Mouse (Mus musculus) kidney, embryonic 15.5 days (tissue): ENCODE results near the gene Deaf1. TPM values are rescaled to one million over a fixed set of nuclear protein-coding genes. Genes with fewer than 3 reads are reported as not detected.

Source experiments
- ATAC-seq: fragments of 200-750 bp; cut with Nextera tagmentation; replicated peaks from 2 replicates; pipeline ENCODE4 v1.8.0; 2017; ENCODE audit warnings: moderate TSS enrichment; ENCODE audit not compliant: low FRiP score
- H3K27ac ChIP-seq: fragments of 300-500 bp; sonication (generic); 2 replicates; pipeline ENCODE4 v1.5.1; 2015; ENCODE audit warnings: mild to moderate bottlenecking, inconsistent platforms
- H3K27me3 ChIP-seq: fragments of 300-500 bp; sonication (generic); 2 replicates; pipeline ENCODE4 v1.6.1; 2015; ENCODE audit warnings: inconsistent platforms
- H3K36me3 ChIP-seq: fragments of 300-500 bp; sonication (generic); 2 replicates; pipeline ENCODE4 v1.6.1; 2015; ENCODE audit warnings: inconsistent platforms
- H3K4me1 ChIP-seq: fragments of 300-500 bp; sonication (generic); 2 replicates; pipeline ENCODE4 v1.6.1; 2015; ENCODE audit warnings: inconsistent platforms
- H3K4me2 ChIP-seq: fragments of 300-500 bp; sonication (generic); 2 replicates; pipeline ENCODE4 v1.6.1; 2015; ENCODE audit warnings: moderate library complexity, mild to moderate bottlenecking, inconsistent platforms
- H3K4me3 ChIP-seq: fragments of 300-500 bp; sonication (generic); replicated peaks from 2 replicates; pipeline ENCODE4 v1.5.1; 2015; ENCODE audit warnings: mild to moderate bottlenecking, inconsistent platforms
- H3K9ac ChIP-seq: fragments of 300-500 bp; sonication (generic); 2 replicates; pipeline ENCODE4 v1.6.1; 2015; ENCODE audit warnings: mild to moderate bottlenecking, inconsistent platforms
- H3K9me3 ChIP-seq: fragments of 300-500 bp; sonication (generic); replicated peaks from 2 replicates; pipeline ENCODE4 v1.6.1; 2016; ENCODE audit warnings: inconsistent platforms
- WGBS: fragments of 180-500 bp; shearing (Covaris S2); methylation state at CpG from one replicate; pipeline ENCODE4 v1.1.7; 2015; ENCODE audit warnings: mixed read lengths; 5-methylcytosine and 5-hydroxymethylcytosine counted together
- polyA plus RNA-seq: library from polyadenylated mRNA; unstranded; fragments of >200 nt; fragmentation: Nextera tagmentation; extraction: Ambion mirVana; gene quantifications from 2 replicates; pipeline ENCODE4 v1.2.1, GENCODE M21; 2015

Deaf1 gene
- polyA plus RNA-seq, 1 experiment from 2014 or later: 81.1 TPM

DNA sequence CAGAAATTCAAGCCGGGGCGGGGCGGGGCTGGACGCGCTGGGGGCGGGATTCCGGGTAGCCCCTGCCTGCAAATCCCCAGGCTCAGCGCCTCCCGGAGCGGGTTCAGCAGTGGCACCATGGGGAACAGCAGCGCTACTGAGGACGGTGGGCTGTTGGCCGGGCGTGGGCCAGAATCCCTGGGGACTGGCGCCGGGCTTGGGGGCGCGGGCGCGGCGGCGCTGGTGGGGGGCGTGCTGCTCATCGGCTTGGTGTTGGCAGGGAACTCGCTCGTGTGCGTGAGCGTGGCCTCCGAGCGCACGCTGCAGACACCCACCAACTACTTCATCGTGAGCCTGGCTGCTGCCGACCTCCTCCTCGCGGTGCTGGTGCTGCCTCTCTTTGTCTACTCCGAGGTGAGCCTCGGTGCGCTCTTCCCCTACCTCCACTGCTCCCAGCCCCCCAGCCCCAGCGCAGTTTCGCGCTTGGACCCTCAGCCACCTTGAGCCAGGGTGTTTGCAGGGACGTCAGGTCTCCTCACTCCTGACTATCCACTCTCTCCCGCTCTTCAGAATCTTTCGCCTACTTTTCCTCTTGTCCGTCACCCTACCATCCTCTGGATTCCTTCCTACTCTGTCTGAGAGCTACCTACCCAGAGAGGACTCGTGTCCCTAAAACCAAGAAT is 35.4 kb downstream of the Deaf1 start, which contains the start of gene Drd4:
Gene Drd4, plus strand, starts transcription at position 86 of the 662 bp plus-strand sequence.
- peak within 1 kb of the TSS; percentile 37 for H3K9ac ChIP-seq
- H3K4me2 ChIP-seq: peak within 1 kb of the TSS; percentile 95
- peak; percentile 70; the same call in 1 of the 2 replicates for ATAC-seq
- no peak within 1 kb of the TSS for H3K27ac ChIP-seq
- WGBS: 2% methylated on average over 46 of the region's 46 CpGs
- H3K9me3 ChIP-seq: no peaks in the 10 kb centered on the region
- H3K27me3 ChIP-seq: peaks cover 62% of the 10 kb centered on the region
- peak within 1 kb of the TSS; percentile 54 for H3K4me3 ChIP-seq
- H3K4me1 ChIP-seq: peaks cover 33% of the 10 kb centered on the region
- H3K36me3 ChIP-seq: peaks cover 6% of the 10 kb centered on the region

DNA sequence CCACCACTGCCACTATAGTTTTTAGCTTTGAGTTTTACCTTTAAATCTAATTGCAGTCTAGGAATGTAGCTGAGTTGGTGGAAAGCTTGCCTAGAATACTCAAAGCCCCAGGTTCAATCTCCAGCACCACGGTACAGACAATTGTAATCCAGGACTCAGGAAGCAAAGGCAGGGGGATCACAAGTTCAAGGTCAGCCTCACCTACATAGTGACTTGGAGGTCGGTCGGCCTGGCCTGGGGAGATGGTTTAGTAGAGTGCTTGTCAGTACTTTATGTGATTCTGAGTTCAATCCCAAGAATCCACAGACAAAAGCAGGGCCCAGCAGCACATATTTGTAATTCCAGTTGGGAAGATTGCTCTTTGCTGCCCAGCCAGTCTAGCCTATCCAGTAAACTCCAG is 39.4 kb downstream of the Deaf1 start:
- no peaks in the 10 kb centered on the region for H3K9me3 ChIP-seq
- peaks cover 16% of the 10 kb centered on the region for H3K4me1 ChIP-seq
- ATAC-seq: no peak
- no peak overlapping the region for H3K9ac ChIP-seq
- H3K27me3 ChIP-seq: peaks cover 32% of the 10 kb centered on the region
- no peak overlapping the region for H3K27ac ChIP-seq
- no peaks in the 10 kb centered on the region for H3K36me3 ChIP-seq
- H3K4me2 ChIP-seq: no peak overlapping the region
- WGBS: 79% methylated on average over 3 of the region's 3 CpGs
- no peak overlapping the region for H3K4me3 ChIP-seq

DNA sequence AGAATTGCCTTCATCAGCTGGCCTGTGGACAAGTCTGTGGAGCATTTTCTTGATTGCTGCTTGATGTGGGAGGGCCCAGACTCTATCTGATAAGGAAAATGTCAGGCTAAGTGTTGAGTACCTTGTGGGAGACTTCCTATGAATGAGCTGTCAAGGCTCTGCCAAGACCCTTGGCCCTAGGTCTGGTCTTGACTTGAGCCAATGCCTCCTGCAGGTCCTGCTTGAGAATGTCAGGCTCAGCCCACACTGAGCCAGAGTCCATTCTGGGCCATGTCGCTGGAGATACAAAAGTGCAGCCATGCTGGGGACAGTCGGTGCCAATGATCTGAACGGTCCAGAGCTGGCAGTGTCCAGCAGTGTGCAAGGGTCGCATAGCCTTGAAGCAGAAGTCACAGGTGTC is 44.7 kb downstream of the Deaf1 start:
- WGBS: 84% methylated on average over 4 of the region's 4 CpGs
- ATAC-seq: no peak

DNA sequence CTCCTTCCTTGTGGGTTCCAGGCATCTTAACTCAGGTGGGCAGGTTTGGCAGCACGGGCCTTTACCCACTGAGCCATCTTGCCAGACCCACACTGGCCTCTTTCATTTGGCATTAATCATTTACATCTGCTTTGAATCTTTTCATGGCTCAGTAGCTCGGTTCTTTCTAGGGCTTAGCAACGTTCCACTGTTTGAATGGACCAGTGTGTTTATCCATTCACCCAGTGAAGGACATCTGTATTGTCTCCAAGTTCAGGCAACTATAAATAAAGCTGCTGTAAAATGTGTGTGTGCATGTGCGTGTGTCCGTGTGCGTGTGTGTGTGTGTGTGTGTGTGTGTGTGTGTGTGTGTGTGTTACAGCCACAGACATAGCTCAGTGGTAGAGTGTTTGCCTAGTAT is 46.0 kb downstream of the Deaf1 start:
- ATAC-seq: peak; percentile 57; the same call in 1 of the 2 replicates
- Histone ChIP-seq H3K9me3 (no peaks in the 10 kb centered on the region), H3K27ac (peak overlapping the region; percentile 70), H3K4me2 (no peak overlapping the region), H3K4me3 (no peak overlapping the region), H3K9ac (no peak overlapping the region), H3K36me3 (no peaks in the 10 kb centered on the region), H3K4me1 (peaks cover 35% of the 10 kb centered on the region), H3K27me3 (no peaks in the 10 kb centered on the region)
- 59% methylated on average over 6 of the region's 6 CpGs for WGBS

More for the DNA sequence above, 44.7 kb downstream of the Deaf1 start:
- no peaks in the 10 kb centered on the region for H3K36me3 ChIP-seq
- H3K4me3 ChIP-seq: no peak overlapping the region
- H3K9me3 ChIP-seq: no peaks in the 10 kb centered on the region
- H3K27ac ChIP-seq: no peak overlapping the region
- no peak overlapping the region for H3K4me2 ChIP-seq
- H3K27me3 ChIP-seq: no peaks in the 10 kb centered on the region
- H3K9ac ChIP-seq: no peak overlapping the region
- H3K4me1 ChIP-seq: peaks cover 22% of the 10 kb centered on the region

DNA sequence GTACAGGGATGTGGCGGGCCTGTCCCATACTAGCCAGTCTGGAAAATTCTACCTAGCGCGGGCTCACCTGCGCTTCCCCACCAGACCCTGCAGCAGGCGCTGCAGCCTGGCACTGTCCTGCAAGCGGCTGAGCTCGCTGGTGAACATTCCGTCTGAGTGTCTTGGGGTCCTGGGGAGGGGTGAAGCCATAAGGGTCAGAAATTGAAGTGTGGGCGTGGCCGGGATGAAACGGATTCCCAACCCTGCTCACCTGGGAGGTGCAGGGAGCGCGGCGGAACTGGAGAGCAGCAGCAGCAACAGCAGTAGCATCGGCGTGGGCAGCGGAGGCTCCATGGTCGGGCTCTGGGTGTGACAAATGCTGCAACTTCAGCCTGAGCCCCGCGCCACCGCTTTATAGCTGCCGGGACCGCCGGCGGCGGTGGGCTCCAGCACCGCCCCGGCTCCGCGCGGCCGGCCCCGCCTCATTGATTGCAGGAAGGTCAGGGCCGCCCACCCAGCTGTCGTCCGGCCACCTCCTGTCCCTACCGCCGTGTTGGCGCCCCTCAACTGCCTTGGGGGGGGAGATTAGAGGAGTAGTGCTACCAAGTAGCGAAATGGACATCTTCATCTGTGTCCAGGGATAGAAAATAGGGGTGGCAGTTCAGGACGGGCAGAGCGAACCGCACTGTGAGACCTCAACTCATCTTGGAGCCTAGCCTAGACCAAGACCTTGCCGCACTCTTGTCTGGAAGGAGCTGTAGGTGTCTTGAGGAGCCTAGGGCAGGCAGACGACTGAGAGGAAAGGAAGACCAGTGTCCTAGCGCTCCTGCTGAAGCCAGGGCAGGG is 48.5 kb downstream of the Deaf1 start, which contains the start of gene Sct:
Gene Sct, minus strand, starts transcription at position 368 of the 825 bp plus-strand sequence.
- 2% methylated on average over 46 of the region's 46 CpGs for WGBS
- peak within 1 kb of the TSS; percentile 48 for H3K4me3 ChIP-seq
- peak; percentile 52 for ATAC-seq
- H3K36me3 ChIP-seq: no peaks in the 10 kb centered on the region
- no peak within 1 kb of the TSS for H3K27ac ChIP-seq
- no peaks in the 10 kb centered on the region for H3K9me3 ChIP-seq
- H3K4me1 ChIP-seq: peaks cover 46% of the 10 kb centered on the region
- H3K27me3 ChIP-seq: no peaks in the 10 kb centered on the region
- peak within 1 kb of the TSS; percentile 51 for H3K9ac ChIP-seq
- peak within 1 kb of the TSS; percentile 88 for H3K4me2 ChIP-seq

DNA sequence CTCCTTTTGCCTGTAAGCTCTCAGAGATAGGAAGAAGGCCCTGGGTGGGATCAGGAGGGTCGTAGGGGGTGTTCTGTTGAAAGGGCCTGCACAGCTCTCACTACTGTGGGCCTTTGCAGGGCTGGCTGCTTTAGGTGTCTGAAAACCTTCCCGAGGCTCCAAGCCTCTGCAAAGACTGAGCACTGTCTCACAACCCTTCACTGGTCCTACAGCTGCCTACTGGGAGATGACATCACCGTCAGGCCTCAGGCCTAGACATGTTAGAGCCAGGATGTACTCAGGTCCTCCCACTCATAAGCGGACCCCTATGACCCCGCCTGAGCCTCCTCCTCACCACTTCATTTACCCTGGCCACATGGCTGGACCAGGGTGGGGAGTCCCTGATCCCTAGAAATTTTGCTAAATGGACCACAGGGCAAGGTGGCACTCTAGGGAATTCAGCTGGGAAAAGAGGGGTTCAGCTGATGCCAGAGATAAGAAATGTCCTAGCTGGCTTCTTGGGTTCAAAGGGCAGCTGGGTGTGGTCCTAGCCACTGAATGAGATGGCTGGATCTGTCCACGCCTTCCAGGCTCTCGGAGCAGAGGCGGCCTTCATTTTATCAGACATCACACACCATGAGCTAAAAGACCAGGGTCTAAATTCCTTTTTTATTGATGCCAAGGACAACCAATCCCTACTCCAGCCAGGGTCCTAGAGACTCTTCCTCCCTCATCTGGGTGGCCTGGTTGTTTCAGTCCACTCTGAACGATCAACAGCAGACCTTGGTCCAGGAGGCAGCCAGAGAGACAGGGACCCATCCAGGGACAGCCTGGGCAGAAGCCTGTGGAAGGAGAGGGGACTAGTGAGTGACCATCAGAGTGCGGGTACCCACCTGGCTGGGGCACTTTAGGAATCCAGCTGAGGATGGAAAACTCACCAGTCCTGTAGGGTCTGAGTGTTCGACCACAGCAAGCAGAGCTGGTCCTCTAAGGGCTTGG is 49.5 kb downstream of the Deaf1 start:
- no peaks in the 10 kb centered on the region for H3K27me3 ChIP-seq
- peak overlapping the region; percentile 23; the same call in 1 of the 2 replicates for H3K9ac ChIP-seq
- no peaks in the 10 kb centered on the region for H3K9me3 ChIP-seq
- H3K27ac ChIP-seq: no peak overlapping the region
- ATAC-seq: no peak
- H3K4me2 ChIP-seq: peak overlapping the region; percentile 88
- peaks cover 46% of the 10 kb centered on the region for H3K4me1 ChIP-seq
- WGBS: 71% methylated on average over 11 of the region's 11 CpGs
- H3K4me3 ChIP-seq: peak overlapping the region; percentile 48
- H3K36me3 ChIP-seq: no peaks in the 10 kb centered on the region

DNA sequence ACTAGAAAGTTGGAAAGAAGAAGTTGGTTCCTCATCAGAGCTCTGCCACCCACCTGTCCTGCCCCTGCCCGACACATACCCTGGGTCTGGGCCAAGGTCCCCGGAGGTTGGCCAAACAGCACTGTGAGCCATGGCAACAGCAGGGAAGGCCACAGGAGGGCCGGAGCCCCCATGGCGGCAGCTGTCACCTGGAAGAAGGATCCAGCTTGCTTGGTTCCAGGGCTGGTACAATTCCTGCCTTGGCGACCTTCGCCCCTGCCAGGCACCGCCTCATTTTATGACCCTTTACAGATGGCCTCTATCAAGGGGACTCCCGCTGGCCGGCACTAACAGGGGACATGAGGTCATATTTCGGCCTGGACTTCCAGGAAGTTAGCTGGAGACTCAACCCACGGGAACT is 50.9 kb downstream of the Deaf1 start, which contains the start of gene Cdhr5:
Gene Cdhr5, minus strand, starts transcription at position 241 of the 400 bp plus-strand sequence.
- WGBS: 31% methylated on average over 11 of the region's 11 CpGs
- no peak within 1 kb of the TSS for H3K4me3 ChIP-seq
- H3K9me3 ChIP-seq: no peaks in the 10 kb centered on the region
- peak within 1 kb of the TSS; percentile 52; the same call in 1 of the 2 replicates for H3K27ac ChIP-seq
- H3K9ac ChIP-seq: 0 out of 2 replicates have a peak within 1 kb of the TSS, but pooled peaks have one; percentile 12
- peaks cover 41% of the 10 kb centered on the region for H3K4me1 ChIP-seq
- H3K36me3 ChIP-seq: no peaks in the 10 kb centered on the region
- H3K27me3 ChIP-seq: no peaks in the 10 kb centered on the region
- H3K4me2 ChIP-seq: peak within 1 kb of the TSS; percentile 24
- ATAC-seq: no peak

DNA sequence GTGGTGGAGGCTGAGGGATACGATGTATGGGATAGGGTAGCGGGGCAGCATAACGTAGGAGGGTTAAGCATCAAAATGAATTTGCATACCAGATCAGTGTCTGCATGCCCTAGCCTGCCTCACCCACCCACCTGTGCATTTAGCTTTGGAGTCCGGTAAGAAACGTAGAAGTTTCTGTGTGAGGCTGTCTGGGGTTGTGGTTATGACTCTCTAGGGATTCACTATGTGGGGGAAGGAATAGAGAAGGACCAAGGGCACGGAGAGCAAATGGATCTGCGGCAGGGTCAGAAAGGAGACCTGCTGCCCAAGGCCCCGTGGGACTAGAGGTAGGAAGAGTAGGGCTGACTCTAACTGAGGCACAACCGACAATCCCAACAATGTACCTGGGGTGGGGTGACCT is 52.1 kb downstream of the Deaf1 start:
- H3K27ac ChIP-seq: no peak overlapping the region
- no peaks in the 10 kb centered on the region for H3K27me3 ChIP-seq
- no peak overlapping the region for H3K9ac ChIP-seq
- ATAC-seq: no peak
- no peaks in the 10 kb centered on the region for H3K9me3 ChIP-seq
- H3K4me3 ChIP-seq: no peak overlapping the region
- 85% methylated on average over 9 of the region's 9 CpGs for WGBS
- peaks cover 41% of the 10 kb centered on the region for H3K4me1 ChIP-seq
- H3K4me2 ChIP-seq: no peak overlapping the region
- H3K36me3 ChIP-seq: no peaks in the 10 kb centered on the region

DNA sequence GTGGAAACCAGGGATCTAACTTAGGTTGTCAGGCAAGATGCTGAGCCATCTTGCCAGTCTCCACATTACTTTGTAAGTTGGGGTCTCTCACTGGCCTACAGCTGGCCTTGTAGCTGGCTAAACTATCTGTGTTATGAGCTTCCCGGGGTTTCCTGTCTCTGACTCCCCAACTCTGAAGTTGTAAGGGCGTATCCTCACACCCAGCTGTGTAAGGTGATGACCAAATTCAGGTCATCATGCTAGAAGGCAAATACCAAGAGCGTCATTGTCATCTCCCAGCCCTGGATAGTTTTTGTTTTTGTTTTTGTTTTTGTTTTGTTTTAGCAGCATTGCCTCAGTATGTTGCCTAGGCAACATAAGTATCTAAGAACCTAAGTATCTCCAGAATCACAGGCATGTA is 56.9 kb downstream of the Deaf1 start:
- no peak overlapping the region for H3K27ac ChIP-seq
- no peaks in the 10 kb centered on the region for H3K9me3 ChIP-seq
- no peak for ATAC-seq
- no peak overlapping the region for H3K4me3 ChIP-seq
- H3K4me2 ChIP-seq: no peak overlapping the region
- H3K36me3 ChIP-seq: no peaks in the 10 kb centered on the region
- WGBS: 88% methylated on average over 3 of the region's 3 CpGs
- peaks cover 13% of the 10 kb centered on the region for H3K4me1 ChIP-seq
- no peak overlapping the region for H3K9ac ChIP-seq
- H3K27me3 ChIP-seq: no peaks in the 10 kb centered on the region

DNA sequence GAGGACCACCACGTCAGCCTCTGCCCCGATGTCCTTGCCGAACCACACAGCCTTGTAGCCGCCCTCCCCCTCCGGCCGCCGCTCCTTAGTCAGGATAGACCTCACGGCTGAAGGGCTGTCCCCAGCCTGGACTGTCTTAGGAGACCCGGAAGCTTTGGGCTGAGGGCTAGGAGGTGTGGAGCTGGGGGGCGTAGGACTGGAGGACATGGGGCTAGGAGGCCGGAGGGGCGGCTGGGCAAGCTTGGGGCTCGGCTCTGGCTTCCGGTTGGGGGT is 58.3 kb downstream of the Deaf1 start:
- no peak for ATAC-seq
- no peak overlapping the region for H3K9ac ChIP-seq
- H3K4me2 ChIP-seq: no peak overlapping the region
- no peaks in the 10 kb centered on the region for H3K27me3 ChIP-seq
- H3K9me3 ChIP-seq: no peaks in the 10 kb centered on the region
- 76% methylated on average over 14 of the region's 14 CpGs for WGBS
- H3K4me1 ChIP-seq: peaks cover 24% of the 10 kb centered on the region
- peaks cover 2% of the 10 kb centered on the region; the same call in 1 of the 2 replicates for H3K36me3 ChIP-seq
- H3K4me3 ChIP-seq: no peak overlapping the region
- H3K27ac ChIP-seq: no peak overlapping the region

DNA sequence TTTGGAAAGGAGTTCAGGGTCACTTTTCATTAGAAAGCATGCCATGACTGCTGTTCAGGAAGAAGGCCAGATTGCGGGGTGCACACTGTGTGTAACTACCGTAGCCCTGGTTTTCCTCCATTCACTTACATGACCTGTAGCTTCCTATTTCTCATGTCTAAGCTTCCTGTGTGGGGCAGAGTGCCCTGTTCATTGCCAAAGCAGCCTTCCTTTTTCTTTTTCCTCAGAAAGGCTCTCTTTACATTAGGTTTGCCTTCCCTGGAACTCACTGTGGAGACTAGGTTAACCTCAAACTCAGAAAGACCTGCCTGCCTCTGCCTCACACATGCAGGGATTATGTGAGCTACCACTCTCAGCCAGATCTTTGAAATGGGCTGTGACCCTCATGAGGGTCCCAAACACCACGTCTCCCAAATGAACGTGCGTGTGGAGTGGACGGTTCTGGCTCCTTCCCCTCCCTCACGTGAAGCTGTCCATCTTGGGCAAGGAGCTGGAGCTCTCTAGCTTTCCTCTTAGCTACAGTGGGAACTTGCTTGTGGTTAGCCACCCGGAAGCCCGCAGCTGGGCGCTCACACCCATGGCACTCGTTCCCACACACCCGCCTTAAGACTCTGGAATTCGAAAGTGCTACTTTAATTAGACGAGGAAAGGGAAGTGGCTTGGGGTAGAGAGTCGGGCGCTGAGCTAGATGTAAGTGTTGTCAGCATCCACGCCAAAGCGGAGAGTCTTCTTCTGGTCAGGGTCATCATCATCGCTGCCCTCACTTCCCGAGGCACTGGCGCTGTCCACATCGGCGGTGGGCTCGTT is 58.8 kb downstream of the Deaf1 start:
- Histone ChIP-seq H3K4me3 (no peak overlapping the region), H3K9me3 (no peaks in the 10 kb centered on the region), H3K36me3 (peaks cover 7% of the 10 kb centered on the region), H3K27me3 (no peaks in the 10 kb centered on the region), H3K27ac (no peak overlapping the region), H3K4me2 (no peak overlapping the region), H3K4me1 (peaks cover 24% of the 10 kb centered on the region), H3K9ac (no peak overlapping the region)
- WGBS: 71% methylated on average over 24 of the region's 24 CpGs
- ATAC-seq: no peak
